Mouse (Mus musculus) brain, adult 2 months (tissue): ENCODE measurements at regions not wholly inside any gene's neighbourhood (a gene's known extent, or its start where the extent isn't known, plus 50 kb on each side); places are given as distances from the start of the nearest gene placed in this dataset.

Experiments
- DNase-seq: peaks from one replicate; pipeline ENCODE4 v3.0.0; 2011; ENCODE audit warnings: low read depth, low spot score

GRCm38 (mm10) chr8:100942680-100943427 lies 1526.6 kb upstream of the Cdh8 start:
- DNase-seq = peak; percentile 73

GRCm38 (mm10) chr8:100939533-100939932 lies 1523.3 kb upstream of the Cdh8 start:
- no peak for DNase-seq

DNA sequence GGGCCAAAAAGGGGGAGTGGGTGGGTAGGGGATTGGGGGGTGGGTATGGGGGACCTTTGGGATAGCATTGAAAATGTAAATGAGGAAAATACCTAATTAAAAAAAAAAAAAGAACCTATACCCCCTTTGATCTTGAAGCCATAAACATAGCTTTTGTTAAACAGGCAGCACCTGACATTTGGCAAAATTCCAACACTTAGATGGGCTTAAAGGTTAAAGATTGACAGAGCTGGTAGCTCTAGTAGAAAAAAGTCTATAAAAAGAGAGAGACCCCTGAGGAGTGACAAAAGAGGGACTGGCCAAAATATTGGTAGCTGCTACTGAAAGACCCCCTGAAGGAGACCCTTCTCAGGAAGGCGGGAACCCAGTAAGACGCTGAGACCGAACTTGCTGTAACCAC lies 1474.0 kb upstream of the Cdh8 start:
- no peak for DNase-seq

GRCm38 (mm10) chr8:100865624-100866023 lies 1449.4 kb upstream of the Cdh8 start:
- peak; percentile 77 for DNase-seq

DNA sequence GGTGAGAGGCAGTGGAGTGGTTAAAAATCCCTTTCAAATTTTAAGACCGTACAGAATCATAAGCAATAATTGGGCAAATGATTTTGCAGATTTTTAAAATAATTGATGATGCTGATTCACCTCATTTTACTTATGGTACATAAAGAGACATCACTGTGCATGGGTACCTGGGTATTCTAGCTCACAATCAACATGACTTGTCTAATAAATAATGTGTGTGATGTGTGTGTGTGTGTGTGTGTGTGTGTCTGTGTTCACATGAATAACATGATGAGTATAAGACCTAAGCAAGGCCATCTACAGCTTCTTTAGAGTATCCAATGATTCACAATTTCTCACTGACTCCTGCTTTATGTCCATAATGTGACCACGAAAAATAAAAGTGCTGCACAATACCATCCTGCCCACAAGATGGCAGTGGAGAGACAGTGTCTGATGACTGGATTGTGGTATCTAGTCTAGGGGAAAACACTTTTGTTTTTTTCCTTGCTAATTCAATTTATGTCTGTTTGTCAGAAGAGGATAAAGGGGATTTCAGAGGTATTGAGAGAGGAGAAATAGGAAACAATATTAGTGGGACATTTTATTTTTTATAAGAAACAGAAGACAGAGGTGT lies 1434.7 kb upstream of the Cdh8 start:
- peak; percentile 58 for DNase-seq
